Mouse (Mus musculus) lung, adult 2 months (tissue): ENCODE measurements around the gene Rftn2.

ENCODE experiments used
- CTCF ChIP-seq: fragments of 200-500 bp; IDR thresholded peaks from 2 replicates; pipeline ENCODE4 v1.5.1; 2011; ENCODE audit warnings: mild to moderate bottlenecking, low read length, control low read depth; ENCODE audit not compliant: insufficient read depth
- POLR2A ChIP-seq: fragments of 200-500 bp; IDR thresholded peaks from 2 replicates; pipeline ENCODE4 v1.6.1; 2011; ENCODE audit warnings: low read depth, mild to moderate bottlenecking, control low read depth, low read length, borderline replicate concordance; ENCODE audit errors: extremely low read depth

DNA sequence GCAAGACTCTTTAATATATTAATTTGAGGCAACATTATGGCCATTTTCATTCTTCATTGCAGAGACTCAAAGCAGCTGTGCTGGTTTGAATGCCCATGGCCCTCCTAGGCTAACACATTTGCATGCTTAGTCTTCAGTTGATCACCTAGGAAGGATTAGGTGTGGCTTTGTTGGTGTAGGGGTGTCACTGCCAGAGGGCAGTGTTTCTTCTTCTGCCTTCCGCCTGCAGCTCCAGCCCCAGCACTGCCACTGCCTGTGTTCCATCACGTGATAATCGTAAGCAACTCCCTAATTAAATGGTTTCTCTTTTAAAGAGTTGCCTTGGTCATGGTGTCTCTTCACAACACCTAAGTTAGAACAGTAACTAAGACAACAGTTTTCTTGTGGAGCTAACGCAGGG, 13.8 kb downstream of the Rftn2 start:
- no peak for TF ChIP-seq CTCF
- TF ChIP-seq POLR2A = no peak
